Mouse (Mus musculus): ENCODE data around the gene Gpr55. TPM values are rescaled to one million over a fixed set of nuclear protein-coding genes. Genes with fewer than 3 reads are reported as not detected.

Gpr55 gene
- polyA plus RNA-seq, 1 experiment from 2014 or later: 0.04 TPM

DNA sequence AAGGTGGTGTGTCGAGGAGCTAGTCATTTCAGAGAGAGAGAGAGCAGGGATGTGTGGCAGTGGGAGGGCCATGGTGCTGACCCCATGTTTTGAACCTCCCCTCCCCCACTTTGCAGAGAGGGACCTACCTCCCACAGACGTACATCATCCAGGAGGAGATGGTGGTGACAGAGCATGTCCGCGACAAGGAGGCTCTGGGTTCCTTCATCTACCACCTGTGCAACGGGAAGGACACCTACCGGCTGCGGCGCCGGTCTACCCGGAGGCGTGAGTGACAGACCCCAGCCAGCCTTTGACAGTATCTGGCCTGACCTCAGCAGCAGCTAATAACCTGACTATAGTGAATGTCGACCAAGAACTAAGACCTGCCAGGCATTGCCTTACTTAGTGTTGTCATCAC, 53.9 kb downstream of the Gpr55 start:
- no peak for ATAC-seq (ENCODE audit: low FRiP score)
- Histone ChIP-seq H3K27ac (no peak overlapping the region), H3K4me1 (replicated peaks) (peaks cover 14% of the 10 kb centered on the region), H3K9ac (no peak overlapping the region), H3K27me3 (no peaks in the 10 kb centered on the region), H3K9me3 (no peaks in the 10 kb centered on the region), H3K4me3 (no peak overlapping the region), H3K36me3 (peaks cover 78% of the 10 kb centered on the region), H3K4me2 (no peak overlapping the region)
- WGBS: 96% methylated on average over 12 of the region's 12 CpGs

DNA sequence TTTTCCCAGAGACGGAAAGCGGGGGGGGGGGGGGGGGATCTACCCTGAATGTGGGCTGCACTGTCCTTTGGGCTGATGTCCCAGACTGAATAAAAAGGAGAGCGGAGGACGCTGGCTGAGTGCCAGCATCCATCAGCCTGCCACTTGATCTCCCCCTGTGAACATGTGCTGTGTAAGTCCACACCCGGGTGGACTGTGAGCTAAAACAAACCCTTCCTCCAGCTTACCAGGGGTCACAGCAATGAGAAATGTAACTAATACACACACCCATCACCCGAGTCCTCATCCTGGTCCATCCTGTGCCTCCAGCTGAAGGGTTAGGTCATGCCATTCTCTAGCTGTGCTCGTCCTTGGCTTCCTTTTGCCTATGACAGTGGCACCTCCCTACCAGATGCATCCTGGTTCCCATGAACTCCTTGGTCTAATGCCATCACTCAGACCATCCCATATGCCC, 58.7 kb downstream of the Gpr55 start:
- Histone ChIP-seq H3K4me2 (no peak overlapping the region), H3K9me3 (no peaks in the 10 kb centered on the region), H3K36me3 (peaks cover 44% of the 10 kb centered on the region), H3K9ac (no peak overlapping the region), H3K4me1 (replicated peaks) (peaks cover 62% of the 10 kb centered on the region), H3K27ac (peak overlapping the region; percentile 79), H3K27me3 (no peaks in the 10 kb centered on the region), H3K4me3 (no peak overlapping the region)
- 35% methylated on average over 6 of the region's 7 CpGs for WGBS
- ATAC-seq (ENCODE audit: low FRiP score): peak; percentile 78

DNA sequence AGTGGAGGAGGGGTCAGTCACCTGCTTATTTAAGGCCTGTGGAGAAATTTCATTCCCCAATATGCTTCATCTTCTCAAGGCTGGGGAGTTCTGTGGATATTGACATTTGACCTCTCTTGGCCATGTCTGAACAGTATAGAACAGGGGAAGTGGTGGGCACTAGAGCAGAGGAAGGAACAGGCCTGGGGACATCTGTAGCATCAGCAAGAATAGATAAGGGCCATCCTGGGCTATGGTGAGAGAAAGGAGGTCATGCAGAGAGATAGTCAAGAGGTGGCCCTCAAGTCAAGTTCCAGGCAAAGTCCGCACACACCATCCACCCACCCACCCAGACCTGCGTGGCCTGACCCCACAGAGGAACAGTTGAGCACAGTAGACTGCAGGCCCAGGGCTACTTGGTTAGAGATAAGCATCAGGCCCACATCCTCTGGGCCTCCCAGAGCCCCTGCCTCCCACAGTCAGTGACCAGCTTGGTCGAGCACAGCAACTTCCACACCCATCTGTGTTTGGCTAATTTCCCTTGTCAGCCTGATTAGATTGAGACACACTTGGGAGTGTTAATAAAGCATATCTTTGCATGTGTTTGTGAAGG, 59.2 kb downstream of the Gpr55 start:
- H3K4me3 ChIP-seq: no peak overlapping the region
- no peaks in the 10 kb centered on the region for H3K9me3 ChIP-seq
- no peak overlapping the region for H3K9ac ChIP-seq
- no peaks in the 10 kb centered on the region for H3K27me3 ChIP-seq
- H3K27ac ChIP-seq: peak overlapping the region; percentile 79
- peak; percentile 48 for ATAC-seq (ENCODE audit: low FRiP score)
- peaks cover 39% of the 10 kb centered on the region for H3K36me3 ChIP-seq
- H3K4me1 ChIP-seq (replicated peaks): peaks cover 67% of the 10 kb centered on the region
- WGBS: 59% methylated on average over 3 of the region's 3 CpGs
- H3K4me2 ChIP-seq: no peak overlapping the region

DNA sequence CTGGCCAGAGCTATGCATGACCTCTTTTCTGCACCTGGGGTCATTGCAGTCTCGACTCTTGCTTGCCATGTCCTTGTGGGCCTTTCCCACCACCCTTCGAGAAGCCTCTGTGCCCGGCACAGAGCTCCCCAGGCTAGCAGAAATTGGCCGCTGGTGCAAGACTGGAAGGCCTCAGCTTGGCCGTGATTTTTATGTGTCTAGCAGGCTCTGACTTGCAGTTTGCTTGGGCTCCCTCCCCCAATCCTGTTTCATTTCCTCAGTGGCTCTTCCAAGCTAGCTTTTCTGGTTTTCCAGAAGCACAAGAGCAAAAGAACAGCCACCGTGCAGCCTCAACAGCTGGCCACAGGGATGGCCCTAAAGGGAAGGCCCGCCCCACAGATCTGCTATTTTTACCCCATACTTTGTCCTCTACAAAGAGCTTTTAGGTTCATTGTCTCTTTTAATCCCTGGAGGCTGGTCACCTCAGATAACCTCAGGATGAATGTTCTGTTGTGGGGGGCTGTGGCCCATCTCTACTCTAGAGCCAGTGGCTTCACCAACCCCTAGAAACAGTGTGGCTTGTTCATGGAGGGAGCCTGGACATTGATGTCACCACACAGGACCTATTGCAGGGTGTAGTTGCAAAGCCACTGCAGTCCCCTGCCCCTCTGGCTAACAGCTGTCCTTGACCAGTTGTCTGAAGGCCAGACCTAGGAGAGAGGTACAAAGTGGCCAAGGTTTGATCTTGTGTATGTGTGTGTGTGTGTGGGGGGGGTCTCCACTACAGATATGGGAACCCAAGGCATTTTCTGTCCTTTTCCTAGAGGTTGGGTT, 60.1 kb downstream of the Gpr55 start:
- ATAC-seq (ENCODE audit: low FRiP score): no peak
- Histone ChIP-seq H3K4me1 (replicated peaks) (peaks cover 76% of the 10 kb centered on the region), H3K9me3 (no peaks in the 10 kb centered on the region), H3K4me3 (no peak overlapping the region), H3K9ac (peak overlapping the region; percentile 66; the same call in 1 of the 2 replicates), H3K27me3 (no peaks in the 10 kb centered on the region), H3K4me2 (no peak overlapping the region), H3K27ac (peak overlapping the region; percentile 79), H3K36me3 (peaks cover 30% of the 10 kb centered on the region)
- WGBS: 80% methylated on average over 7 of the region's 7 CpGs

DNA sequence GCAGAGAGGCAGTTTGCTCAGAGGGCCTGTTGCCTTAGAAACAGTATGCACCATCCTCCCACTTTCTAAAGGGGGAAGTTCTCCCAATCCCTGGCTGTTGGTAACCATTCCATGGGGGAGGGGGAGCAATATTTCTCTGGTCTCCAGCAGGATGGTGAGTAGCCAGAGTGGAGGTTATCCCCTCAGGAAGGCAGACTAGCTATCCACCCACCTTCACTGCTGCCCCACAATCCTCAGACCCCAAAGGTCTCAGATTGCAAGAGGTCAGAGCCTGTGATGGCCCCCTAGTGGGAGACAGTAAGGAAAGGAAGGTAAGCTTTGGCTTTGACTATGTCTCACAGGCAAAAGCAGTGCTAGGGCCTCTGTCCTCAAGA, 61.4 kb downstream of the Gpr55 start:
- H3K9ac ChIP-seq: peak overlapping the region; percentile 66
- H3K36me3 ChIP-seq: peaks cover 16% of the 10 kb centered on the region
- peaks cover 81% of the 10 kb centered on the region for H3K4me1 ChIP-seq (replicated peaks)
- H3K27ac ChIP-seq: peak overlapping the region; percentile 81
- H3K4me3 ChIP-seq: no peak overlapping the region
- H3K9me3 ChIP-seq: no peaks in the 10 kb centered on the region
- peak overlapping the region; percentile 71 for H3K4me2 ChIP-seq
- no peaks in the 10 kb centered on the region for H3K27me3 ChIP-seq
- ATAC-seq (ENCODE audit: low FRiP score): no peak

DNA sequence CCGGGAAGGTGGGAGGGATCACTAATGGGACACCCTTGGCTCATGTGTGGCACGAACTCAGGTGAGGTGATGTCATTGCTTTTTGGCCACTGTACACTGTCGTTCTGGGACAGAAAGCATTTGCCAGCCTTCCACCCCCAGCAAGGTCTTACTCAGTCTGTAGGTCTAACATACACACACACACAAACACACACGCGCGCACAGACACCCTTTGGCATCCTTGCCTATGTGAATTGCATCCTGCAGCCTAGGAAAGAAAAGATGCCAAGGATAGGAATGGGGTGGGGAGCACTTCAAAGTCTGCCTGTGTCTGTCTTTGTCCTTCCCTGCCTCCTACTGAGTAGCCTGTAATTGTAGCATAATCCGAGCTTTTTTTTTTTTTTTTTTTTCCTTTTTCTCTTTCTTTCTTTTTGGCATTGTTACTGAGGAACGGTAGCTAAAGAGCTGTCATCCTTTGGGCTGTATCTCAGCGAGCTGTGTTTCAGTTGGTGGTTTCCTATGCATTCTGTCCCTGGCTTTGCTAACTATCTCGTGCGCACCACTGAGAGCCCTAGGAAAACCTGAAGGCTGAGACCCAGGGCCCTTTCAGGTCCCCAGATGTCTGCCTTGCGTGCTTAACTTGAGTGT, 61.9 kb downstream of the Gpr55 start:
- Histone ChIP-seq H3K36me3 (peaks cover 11% of the 10 kb centered on the region), H3K27me3 (no peaks in the 10 kb centered on the region), H3K4me3 (no peak overlapping the region; the same call in 1 of the 2 replicates), H3K9ac (peak overlapping the region; percentile 66), H3K27ac (peak overlapping the region; percentile 81), H3K9me3 (no peaks in the 10 kb centered on the region), H3K4me2 (peak overlapping the region; percentile 71), H3K4me1 (replicated peaks) (peaks cover 83% of the 10 kb centered on the region)
- no peak for ATAC-seq (ENCODE audit: low FRiP score)
- 25% methylated on average over 12 of the region's 12 CpGs for WGBS

DNA sequence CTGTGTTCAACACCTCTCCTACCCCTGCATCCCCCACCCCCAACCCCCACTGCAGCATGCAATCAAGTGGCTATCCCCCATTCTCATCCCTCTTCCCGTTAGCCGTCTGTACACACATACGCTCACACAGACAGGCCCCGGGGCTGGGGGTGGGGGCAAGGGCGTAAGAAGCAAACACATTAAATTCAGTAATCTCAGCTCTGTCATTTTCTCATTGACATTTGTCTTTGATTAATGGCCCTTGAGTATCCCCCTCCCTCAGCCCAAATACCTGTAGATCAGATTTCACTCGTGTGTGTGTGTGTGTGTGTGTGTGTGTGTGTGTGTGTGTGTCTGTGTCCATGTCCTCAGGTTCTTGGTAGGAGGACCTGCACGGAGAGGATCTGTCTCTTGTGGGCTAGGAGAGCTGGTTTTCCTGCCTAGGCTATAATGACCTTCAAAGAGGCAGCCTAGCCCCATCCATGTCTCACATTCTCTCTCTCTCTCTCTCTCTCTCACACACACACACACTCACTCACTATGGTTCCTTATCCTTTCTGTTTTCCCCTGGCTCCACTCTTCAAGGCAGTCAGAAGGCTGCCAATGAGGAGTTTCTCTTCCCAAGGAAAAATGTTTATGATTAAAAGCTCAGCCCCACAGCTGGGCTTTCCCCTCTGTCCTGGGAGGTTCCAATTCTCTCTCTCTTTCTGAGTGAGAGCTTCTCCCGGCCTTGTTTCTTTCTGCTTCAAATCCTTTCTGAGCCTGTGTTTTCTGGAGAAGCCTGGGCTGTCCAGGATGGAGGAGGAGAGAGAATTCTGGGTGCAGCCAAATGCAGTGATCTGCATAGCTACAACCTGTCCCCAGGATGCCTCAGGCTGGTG, 62.7 kb downstream of the Gpr55 start:
- no peak for ATAC-seq (ENCODE audit: low FRiP score)
- 27% methylated on average over 8 of the region's 8 CpGs for WGBS
- Histone ChIP-seq H3K9ac (peak overlapping the region; percentile 66), H3K9me3 (no peaks in the 10 kb centered on the region), H3K4me2 (peak overlapping the region; percentile 71), H3K4me1 (replicated peaks) (peaks cover 85% of the 10 kb centered on the region), H3K4me3 (no peak overlapping the region; the same call in 1 of the 2 replicates), H3K27me3 (no peaks in the 10 kb centered on the region), H3K27ac (peak overlapping the region; percentile 81), H3K36me3 (peaks cover 4% of the 10 kb centered on the region)

DNA sequence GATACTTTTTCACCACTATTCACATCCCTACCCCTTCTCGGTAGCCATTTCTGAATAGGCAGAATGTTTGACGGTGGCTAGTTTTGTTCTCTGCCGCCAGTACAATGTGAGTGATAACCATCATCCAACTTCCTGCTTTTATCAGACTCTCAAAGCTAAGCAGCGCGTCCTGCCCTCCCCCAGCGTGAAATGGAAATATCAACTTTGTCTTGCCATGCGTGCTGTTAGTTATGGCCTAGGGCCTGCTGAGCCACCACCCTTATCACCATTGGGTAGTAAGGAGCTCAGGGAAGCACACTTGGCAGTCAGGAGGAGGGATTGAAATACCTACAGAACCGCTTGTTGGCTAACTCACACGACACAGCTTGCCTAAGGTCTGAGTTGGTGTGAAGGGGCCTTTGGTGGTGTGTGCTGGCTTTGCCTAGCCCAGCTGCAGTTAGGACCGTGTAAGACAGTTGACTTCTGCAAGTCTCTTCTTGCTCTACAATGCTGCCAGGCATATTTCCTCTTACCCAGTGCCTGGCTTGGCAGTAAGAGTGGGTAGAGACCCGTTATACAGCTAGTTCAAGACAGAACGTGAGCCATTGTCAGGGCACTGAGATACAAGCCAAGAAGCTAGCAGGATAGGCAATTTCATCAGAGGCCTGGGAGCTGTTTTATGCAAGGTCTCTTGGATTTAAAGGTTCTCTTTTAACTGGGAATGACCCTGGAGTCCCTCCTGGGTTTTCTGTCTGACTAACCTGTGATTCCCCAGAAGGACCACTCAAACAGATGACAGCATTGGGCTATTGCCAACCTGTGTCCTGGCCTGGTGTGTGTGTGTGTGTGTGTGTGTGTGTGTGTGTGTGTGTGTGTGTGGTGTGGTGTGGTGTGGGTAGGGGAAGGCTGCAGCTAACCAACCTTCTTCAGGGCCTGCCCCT, 63.8 kb downstream of the Gpr55 start:
- peaks cover 74% of the 10 kb centered on the region for H3K4me1 ChIP-seq (replicated peaks)
- H3K9me3 ChIP-seq: no peaks in the 10 kb centered on the region
- no peaks in the 10 kb centered on the region for H3K36me3 ChIP-seq
- H3K4me2 ChIP-seq: peak overlapping the region; percentile 71
- peak overlapping the region; percentile 76 for H3K4me3 ChIP-seq
- H3K9ac ChIP-seq: peak overlapping the region; percentile 87
- no peak for ATAC-seq (ENCODE audit: low FRiP score)
- 57% methylated on average over 12 of the region's 12 CpGs for WGBS
- H3K27me3 ChIP-seq: no peaks in the 10 kb centered on the region
- H3K27ac ChIP-seq: peak overlapping the region; percentile 81

DNA sequence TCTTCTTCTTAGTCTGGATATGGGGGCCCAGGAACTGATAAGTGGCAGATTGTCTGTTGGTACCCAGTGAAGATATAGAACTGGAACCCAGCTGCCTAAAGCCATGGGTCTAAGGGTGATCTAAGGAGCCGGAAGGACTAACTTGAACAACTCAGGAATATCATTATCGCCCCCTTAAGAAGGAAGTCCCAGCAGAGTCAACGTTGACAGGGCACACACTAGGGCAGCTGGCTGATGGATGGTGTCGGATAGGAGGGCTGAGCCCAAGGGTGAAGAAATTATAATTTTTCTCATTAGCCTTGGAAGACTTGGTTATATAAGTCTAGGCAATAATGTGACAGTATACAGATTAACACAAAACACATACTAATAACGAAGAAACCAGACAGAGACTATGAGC, 64.7 kb downstream of the Gpr55 start:
- Histone ChIP-seq H3K36me3 (no peaks in the 10 kb centered on the region), H3K27ac (peak overlapping the region; percentile 89; the same call in 1 of the 2 replicates), H3K4me2 (peak overlapping the region; percentile 71), H3K9me3 (no peaks in the 10 kb centered on the region), H3K9ac (peak overlapping the region; percentile 87), H3K4me3 (peak overlapping the region; percentile 76), H3K27me3 (no peaks in the 10 kb centered on the region), H3K4me1 (replicated peaks) (peaks cover 65% of the 10 kb centered on the region)
- ATAC-seq (ENCODE audit: low FRiP score): no peak
- WGBS: 55% methylated on average over 5 of the region's 5 CpGs

DNA sequence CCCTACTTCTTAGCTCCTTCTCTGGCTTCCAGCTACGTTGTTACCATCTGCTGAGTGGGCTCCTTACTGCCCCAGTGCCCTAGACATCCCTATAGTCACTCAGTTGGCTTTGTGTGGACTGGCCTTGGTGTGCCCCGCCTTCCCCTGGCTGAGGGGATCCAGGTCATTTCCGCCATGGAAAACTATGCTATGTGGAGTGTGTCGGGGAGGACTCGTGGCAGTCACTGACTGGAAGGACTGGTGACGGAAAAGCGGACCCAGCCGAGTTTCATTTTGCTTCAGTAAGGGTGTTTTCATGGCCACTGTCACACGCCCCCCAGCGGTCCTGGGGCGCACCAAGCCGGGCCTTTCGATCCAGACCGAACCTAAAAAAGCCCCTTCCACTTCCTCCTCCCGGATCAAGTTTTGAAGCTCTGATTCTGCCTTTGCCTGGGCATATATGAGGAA, 65.4 kb downstream of the Gpr55 start:
- no peaks in the 10 kb centered on the region for H3K27me3 ChIP-seq
- H3K27ac ChIP-seq: peak overlapping the region; percentile 89
- H3K36me3 ChIP-seq: no peaks in the 10 kb centered on the region
- 3% methylated on average over 15 of the region's 15 CpGs for WGBS
- H3K4me1 ChIP-seq (replicated peaks): peaks cover 58% of the 10 kb centered on the region
- peak overlapping the region; percentile 71 for H3K4me2 ChIP-seq
- H3K9ac ChIP-seq: peak overlapping the region; percentile 87
- ATAC-seq (ENCODE audit: low FRiP score): peak; percentile 40
- H3K4me3 ChIP-seq: peak overlapping the region; percentile 76
- no peaks in the 10 kb centered on the region for H3K9me3 ChIP-seq

DNA sequence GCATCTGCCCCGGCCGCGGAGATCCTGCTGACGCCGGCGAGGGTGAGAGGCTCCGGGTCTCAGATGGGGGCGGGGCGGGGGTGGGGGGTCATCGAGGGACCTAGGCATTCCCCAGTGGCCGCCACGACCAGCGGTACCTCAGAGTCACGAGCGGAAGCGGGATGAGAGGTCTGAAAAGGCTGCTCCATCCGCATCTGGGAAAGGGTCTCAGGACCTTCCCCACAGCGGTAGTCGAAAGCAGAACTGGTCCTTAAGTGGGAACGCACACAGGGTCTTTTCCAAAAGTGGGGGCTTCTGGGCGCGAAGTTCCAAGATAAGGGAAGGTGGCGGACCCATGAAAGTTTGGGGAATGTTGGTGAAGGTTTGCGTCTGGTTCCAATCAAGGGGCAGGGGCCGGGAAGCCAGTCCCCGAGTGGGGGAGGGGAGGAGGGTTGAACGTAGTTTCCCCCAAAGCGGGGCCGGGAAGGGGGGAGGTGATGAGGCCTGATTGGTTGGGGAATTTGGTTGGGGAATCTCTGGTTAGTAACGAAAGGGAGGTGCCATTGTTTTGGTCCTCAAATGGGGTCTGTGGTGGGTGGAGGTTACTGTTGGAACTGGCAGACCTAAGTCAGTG, 66.0 kb downstream of the Gpr55 start:
- Histone ChIP-seq H3K4me2 (peak overlapping the region; percentile 71), H3K4me1 (replicated peaks) (peaks cover 52% of the 10 kb centered on the region), H3K9ac (peak overlapping the region; percentile 87), H3K9me3 (no peaks in the 10 kb centered on the region), H3K27me3 (no peaks in the 10 kb centered on the region), H3K27ac (peak overlapping the region; percentile 89), H3K36me3 (no peaks in the 10 kb centered on the region), H3K4me3 (peak overlapping the region; percentile 76)
- WGBS: under 1% methylated on average over 30 of the region's 30 CpGs
- ATAC-seq (ENCODE audit: low FRiP score): peak; percentile 46

Measured in hindbrain, embryonic 13.5 days (tissue).